Mouse (Mus musculus) lung, postnatal 25 days (tissue): Measurements from ENCODE around the gene Cnnm1.
"Not testable (repeated sequence)": the region's sequence is repeated elsewhere in the genome, so short reads cannot be mapped to it uniquely, and the experiment has no call there.

ENCODE experiments used
- DNase-seq: peaks from one replicate; pipeline ENCODE4 v3.0.0; 2022; ENCODE audit warnings: low spot score

Gene Cnnm1

DNA sequence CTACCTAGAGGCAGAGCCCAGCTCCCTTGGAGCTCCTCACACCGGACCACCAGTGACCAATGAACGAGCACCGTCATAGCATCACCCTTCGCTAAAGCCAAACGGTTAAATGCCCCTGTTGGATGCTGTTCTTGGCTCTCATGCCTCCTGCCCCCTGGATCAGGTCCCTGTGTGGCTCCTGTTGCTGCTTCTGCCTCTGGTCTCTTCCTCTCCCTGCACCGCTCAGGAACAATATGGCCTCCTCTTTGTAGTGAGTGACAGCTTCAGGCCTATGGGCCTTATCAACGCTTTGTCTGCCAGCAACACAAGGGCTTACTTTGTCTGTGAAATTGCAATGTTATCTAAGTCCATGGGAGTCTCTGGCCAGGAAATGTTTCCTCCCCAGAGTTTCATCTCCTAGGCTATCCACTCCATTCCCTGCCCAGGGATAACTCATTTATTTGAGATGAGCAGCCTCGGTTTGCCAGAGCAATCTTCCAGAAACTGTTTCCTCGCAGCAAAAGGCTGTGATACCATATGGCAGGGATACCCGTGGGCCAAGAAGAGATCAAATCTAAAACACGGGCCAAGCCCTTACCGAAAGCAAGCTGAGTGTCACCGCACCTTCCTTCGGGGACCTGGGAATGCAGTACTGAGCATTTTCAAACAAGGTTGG is 25.5 kb downstream of the Cnnm1 start:
- no peak for DNase-seq

DNA sequence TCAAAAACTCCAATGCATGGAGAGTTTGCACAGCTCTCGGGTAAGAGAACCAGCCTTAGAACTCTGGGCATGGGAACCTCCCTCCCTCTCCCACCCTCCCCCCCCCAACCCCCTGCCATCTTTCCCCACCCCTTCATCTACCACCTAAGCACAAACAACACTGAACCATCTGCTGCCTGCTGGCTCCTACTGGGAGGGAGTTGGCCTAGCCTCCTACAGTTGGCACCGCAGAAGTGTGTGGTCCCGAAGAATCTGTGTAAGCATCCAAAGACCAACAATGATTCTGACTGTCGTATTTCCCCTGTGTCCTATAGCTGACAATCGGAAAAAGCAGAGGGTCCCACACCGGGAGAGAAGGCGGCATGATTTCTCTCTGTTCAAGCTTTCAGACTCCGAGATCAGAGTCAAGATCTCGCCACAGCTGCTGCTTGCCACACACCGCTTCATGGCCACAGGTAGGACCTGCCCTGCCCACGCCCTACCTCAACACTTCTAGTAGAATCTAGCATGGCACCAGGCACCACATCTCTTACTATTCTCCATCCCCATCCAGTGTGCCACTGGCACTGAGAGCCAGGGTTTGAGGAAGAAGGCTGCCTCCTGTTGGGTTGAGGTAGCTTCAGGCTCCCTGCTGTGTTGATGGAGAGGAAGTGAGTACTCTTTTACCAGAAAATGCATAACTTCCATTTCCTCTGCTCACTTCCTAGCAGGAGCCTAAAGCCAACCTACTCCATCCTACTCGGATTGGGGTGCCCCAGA is 27.9 kb downstream of the Cnnm1 start:
- DNase-seq, result no peak

DNA sequence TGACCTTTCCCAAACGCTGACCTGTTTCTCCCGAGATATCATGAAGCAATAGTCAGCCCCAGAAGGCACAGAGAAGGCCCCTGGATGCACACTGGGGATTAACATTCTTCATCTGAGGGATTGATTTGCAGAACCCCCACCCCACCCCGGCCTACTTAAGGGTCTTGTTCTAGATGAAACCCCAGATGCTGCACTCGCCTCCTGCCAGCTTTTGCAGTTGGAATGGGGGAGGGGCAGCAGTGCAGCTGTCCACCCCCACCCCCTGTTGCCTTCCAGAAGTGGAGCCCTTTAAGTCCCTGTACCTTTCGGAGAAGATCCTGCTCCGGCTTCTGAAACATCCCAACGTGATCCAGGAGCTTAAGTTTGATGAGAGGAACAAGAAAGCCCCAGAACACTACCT is 29.1 kb downstream of the Cnnm1 start:
- DNase-seq, result no peak

DNA sequence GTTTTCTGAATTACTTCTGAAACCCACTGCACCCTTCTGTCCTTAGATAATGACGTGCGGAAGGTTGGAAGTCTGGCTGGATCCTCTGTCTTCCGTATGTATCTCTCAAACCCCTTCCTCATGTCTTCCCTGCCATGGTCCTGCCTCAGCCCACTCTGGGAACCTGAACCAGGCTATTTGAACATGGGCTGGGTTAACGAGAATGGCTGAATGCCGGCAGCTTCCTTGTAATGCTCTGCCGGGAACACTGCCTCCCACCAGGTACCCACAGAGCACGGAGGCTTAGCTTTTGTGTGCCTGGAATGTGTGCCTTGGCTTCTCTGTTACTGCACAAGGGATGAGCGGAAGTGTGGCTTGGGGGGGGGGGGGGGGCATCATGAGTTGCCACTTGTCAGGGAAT is 32.1 kb downstream of the Cnnm1 start:
- DNase-seq, result no peak

DNA sequence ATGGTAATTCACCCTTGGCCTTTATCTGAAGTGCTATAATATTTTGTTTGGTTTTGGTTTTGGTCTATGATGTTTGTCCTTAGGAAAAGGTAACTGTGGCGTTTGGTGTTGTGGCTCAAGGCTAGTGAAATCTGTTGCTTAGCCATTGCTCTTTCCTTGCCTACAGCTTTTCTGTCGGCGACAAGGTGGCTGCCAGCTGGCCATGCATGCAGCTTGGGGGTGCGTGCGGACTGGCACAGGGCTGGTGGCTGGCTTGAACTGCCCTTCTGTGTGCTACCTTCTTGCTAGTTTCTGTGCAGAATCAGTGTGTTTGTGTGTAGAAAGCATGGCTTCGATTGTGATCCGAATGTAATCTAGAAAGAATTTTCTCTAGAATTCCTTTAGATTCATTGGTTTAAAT is 32.5 kb downstream of the Cnnm1 start:
- DNase-seq, result no peak

DNA sequence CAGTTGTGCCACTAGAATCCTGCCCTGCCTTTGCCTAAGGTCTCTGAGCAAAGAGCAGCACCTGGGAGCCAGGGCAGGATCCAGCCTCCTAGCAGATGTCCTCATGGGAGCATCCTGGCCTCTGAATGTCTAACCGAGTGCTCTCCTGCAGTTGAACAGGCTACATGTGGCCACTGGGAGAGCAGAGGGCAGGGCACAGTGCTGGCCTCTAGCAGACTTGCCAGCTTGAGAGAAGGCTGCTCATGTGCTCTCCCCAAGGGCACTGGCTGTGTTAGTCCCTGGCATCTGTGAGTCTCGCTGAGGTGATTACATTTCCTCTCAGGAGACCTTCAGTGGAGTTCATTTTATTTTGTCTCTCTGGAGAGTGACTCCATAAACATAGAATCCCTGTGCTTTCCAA is 35.4 kb downstream of the Cnnm1 start:
- DNase-seq, result no peak

DNA sequence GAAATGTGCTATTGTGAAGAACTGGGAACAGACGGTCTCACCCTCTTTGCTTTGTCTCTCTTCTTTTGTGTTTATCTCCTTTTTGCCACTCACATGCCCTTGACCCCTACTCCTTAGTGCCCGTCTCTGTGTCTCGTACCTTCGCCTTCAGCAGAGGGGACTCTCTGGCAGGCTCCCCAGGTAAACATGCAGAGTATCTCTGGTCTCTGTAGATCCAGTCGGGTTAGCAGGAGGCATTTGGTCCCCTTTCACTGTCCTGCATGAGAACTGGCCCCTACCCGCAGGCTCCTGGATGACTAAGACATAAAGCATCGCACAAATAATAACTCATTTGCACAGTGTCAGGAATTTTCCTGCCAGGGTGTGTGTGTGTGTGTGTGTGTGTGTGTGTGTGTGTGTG is 35.8 kb downstream of the Cnnm1 start:
- DNase-seq, result no peak

DNA sequence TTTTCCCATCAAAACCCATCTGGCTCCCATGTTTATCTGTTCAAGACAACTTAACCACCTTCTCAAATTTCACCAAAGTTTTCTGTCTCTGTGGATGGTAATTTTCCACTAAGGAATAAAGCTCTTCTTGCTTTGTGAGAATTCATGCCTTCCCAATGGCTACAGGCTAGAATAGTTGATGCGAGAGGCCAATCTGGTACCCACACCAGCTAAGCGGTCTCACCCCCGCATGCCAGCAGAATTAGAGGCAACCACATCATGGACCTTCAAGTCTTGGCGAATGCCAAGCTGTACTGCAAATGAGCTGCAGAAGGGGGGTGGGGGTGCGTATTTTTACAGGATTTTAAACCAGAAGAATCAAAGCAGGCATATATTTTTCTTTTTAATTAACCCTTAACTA is 37.2 kb downstream of the Cnnm1 start:
- DNase-seq, result no peak

DNA sequence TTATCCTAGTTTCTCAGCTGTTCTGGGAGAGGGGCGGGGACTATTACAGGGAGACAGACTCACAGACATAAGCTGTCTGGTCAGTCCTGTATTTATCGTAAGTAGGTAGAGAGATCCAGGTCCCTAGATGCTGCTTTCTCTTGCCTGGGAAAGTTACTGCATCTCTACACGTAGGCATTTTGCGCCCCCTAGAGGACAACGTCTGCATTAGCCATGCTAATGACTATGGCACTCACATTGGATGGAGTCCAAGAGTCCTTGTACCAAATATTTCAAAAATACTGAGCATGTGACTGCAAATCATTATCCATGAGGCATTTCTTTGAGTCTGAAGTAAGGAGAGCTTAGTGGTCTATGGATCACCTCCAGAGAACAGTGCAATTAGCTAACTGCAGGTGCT is 38.7 kb downstream of the Cnnm1 start:
- peak; percentile 40 for DNase-seq

DNA sequence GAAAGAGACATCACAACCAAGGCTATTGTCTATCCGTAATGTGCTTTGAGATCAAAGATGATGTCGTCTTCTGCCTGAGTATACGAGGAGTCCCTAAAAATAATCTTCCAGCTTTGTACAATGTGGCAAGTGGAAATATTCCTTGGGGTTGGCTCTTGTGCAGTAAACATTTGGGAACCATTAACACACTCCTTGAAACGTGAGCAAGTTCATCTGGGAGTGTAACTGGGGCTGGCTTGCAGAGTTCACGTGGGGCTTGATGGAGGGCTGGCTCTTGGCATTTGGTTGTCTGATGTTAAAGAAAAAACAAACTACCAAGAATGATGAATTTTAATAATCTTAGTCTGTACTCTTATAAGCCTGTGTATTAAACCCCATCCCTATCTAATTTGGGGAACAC is 39.2 kb downstream of the Cnnm1 start:
- no peak for DNase-seq

DNA sequence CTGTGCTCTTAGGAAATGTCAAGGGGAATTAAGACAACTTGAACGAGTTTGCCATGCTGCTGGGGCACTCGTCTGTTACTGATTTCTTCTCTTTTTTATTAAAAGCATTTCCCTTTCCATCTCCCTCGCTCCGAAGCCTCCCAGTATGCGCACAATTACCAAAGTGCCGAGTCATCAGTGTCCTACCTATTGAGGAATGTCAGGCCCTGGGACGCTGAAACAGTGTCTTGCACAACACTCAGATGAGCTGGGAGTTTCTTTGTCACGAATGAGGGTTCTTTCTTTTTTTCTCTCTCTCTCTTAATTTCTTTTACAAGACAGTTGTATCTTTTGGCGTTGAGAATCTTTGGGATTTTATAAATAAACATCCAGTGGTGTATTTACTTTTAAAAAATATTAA is 40.3 kb downstream of the Cnnm1 start:
- DNase-seq, result no peak

DNA sequence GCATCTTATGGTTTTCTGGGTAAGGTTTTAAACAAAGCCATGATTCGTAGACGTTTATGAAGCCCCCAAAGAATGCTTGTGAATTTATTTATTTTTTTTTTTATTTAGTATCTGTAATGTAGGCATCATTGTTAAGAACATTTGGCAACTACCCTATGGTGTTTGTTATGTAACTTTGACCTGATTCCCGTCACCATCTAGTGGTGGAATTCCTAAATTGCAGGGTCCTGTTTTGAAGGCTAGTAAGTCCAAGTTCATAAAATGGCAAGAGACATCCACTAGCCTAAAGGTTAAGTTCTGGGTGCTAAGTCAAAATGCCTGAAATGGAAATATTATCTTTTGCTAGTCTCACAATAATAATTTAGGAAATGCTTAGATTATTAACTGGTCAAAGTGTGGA is 47.2 kb downstream of the Cnnm1 start:
- peak; percentile 47 for DNase-seq

DNA sequence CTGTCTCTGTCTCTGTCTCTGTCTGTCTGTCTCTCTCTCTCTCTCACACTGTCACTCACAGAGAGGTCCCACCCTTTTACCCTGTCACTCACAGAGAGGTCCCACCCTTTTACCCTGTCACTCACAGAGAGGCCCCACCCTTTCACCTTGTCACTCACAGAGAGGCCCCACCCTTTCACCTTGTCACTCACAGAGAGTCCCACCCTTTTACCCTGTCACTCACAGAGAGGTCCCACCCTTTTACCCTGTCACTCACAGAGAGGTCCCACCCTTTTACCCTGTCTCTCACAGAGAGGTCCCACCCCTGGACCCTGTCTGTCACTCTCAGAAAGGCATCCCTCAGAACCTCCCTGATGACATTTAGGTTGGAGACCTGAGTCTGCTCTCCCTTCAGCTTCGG is 53.1 kb downstream of the Cnnm1 start:
- not testable (repeated sequence) for DNase-seq

DNA sequence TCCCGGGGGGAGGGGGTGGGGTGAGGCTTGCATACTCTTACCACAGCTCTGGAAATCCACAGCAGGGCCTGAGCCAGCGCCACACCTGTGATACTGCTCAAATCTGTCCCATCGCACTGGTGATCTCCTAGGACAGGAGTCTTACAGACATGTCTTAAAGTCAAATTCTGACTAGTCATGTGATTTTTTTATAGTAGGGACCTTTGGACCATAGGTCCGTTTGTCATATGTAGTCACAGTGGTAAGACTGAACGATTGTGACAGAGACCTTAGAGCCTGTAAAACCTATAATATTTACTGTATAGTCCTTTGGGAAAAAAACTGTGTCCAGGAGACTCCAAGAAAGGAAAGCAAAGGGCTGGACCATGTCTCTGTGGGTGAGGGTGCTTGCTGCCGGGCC is 53.6 kb downstream of the Cnnm1 start:
- no peak for DNase-seq

DNA sequence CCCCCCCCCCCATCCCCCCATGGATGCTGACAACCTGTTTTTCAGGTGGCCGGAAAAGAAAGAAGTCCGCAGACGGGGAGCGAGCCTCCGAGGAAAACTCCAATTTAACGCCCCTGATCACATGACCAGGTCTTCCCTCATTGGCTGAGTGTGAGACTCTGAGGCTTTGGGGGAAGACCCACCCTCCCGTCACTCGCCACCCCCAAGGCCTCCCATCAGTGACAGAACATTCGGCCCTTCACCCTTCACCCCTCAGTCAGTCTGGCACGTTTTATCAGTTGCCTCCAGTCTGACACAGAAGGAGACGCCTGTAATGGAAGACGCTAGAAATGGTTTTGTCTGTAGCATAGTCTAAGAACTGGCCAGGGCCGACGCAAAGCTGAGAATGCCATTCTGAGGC is 54.7 kb downstream of the Cnnm1 start:
- no peak for DNase-seq

DNA sequence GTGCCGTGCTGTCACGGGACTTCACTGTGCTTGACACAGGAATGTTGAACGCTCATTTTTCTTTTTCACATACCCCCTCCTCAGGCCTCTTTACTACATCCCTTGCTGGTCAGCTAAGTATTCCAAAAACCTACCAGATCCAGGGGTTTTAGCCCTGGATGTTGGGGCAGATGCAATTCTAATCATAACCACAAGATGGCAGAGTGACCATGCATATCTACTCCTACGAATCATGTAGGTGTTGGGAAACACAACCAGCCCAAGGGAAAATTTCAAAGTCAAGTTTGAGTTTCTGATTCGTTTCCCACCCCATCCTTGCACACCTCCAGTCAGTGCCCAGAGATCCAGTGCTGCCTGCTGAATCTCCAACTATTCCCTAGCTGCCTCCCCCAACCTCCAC is 55.6 kb downstream of the Cnnm1 start:
- DNase-seq, result peak; percentile 63

DNA sequence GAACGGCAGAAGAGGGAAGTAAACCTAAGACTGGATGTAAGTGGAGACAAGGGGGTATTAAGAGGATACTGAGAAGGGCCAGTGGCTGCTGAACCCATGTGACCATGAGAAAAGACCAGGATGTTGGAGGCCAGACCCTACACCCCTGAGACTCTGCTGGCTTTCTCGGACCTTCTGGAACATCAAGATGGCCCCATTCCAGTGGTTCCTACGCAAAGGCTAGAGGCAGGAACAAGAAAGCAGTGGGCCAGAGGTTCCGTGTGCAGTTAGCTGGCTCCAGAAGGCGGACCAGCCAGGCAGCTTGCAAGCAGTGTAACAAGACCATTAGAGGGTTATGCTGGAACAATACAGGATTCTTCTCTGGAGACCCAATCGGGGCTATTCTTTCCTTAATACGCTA is 57.2 kb downstream of the Cnnm1 start:
- no peak for DNase-seq

DNA sequence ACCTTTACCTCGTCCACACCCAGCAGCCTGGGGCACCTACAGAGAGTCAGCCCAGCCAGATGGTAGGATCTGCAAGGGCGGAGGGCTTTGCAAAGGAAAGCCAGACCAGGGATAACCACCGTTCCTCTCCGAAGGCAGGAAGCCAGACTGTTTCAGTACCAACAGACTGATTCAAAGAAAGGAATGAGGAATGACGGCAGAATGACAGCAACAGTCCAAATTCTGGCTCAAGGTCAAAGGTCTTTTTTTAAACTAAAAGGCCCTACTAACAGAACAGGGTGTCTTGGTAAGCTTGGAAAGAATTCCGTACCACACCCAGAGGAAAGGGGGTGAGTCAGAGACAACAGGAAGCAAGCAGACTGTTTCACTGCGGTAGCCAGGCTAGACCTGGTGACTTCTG is 58.6 kb downstream of the Cnnm1 start:
- no peak for DNase-seq

DNA sequence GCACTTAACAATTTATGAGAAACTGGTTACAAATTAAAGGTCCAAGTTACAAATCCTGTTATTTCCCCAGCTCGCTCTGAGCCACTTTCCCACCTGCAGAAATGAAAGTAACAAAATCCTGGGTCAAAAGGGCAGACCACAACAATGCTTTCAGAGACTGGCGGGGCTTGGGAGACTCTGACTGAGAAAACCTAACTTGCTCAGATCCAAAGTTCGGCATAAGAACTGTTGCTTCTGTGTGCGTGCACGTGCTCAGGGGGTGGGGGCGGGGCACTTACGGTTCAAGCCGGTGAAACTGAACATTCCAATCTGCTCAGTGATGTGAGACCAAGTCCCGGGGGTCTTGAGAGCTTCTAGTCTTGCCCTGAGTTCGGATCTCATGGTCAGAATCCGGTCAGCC is 62.4 kb downstream of the Cnnm1 start:
- DNase-seq, result no peak

DNA sequence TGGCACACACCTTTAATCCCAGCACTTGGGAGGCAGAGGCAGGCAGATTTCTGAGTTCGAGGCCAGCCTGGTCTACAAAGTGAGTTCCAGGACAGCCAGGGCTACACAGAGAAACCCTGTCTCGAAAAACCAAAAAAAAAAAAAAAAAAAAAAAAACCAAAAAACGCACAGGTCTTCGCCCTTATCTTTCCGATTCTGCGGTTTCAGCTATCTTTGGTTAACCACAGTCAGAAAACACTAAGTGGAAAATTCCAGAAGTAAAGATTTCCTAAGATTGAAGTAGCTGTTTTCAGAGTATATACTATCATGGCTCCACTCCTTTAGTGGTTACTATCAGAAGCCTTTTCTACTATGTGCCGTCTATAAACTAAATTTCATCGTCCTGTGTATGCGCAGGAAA is 63.4 kb downstream of the Cnnm1 start:
- not testable (repeated sequence) for DNase-seq

DNA sequence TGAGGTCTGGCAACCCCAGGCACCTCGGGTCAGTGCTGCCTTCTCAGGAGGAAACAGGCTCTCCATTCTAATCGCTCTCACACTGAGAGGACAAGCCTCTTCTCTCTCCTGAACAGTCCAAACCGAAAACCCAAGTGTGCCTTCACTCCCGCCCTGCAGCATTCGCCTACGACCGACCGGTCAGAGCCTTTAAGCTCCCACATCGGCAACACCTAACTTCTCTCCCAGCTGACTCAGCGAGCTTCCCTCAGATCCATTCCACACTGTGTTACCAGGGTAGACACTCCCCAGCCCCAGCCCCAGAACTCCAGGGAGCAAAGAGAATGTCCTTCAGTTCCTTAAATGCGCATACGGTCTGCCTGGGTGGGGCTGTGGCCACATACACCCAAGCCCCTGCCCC is 65.2 kb downstream of the Cnnm1 start:
- DNase-seq, result no peak

DNA sequence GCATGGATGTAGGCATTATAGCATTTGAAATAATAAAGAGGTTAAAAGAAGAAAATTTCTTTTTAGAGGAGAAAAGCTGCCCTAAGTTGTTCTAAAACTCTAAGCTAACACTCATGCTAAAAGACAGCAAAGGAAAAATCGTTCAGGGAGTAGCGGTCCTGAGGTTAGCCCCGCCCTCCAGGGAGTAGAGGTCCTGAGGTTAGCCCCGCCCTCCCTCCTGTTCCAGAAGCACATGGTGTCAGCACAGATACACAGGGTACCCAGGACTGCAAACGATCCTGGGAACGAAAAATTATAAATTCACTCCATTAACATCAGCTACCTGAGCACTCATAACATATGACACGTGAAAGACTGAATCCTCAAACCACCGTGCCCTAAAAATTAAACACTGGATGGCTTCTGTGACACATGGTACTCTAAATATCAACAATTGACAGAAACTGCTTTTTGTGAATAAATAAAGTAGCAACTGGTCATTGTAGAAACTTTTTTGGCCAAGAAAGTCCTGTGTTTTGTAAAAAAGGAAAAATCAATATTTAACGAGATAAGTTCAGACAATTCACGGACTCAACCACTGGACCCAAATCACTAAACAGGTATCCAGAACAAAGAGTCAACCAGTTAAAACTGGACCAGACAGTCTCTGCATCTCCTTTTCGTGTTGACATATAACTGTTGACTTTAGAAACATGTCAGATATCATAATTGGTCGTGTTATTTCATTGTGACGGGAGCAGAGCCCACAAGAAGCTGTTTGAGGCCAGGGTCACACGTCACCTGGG is 70.4 kb downstream of the Cnnm1 start:
- DNase-seq, result no peak
